Mouse (Mus musculus) CH12.LX (cell line): ENCODE measurements around the gene Abhd2. TPM values are rescaled to one million over a fixed set of nuclear protein-coding genes. Genes with fewer than 3 reads are reported as not detected.
"Not testable (repeated sequence)": the region's sequence is repeated elsewhere in the genome, so short reads cannot be mapped to it uniquely, and the experiment has no call there.

Experiments
- DNase-seq: peaks from one replicate; pipeline ENCODE4 v3.0.0-alpha.2; 2013; ENCODE audit errors: extremely low read depth
- H3K27ac ChIP-seq: 2 replicates; pipeline ENCODE4 v1.5.1; 2012; ENCODE audit warnings: low read depth, mild to moderate bottlenecking, control low read depth, moderate library complexity; ENCODE audit not compliant: insufficient read depth
- H3K27me3 ChIP-seq: replicated peaks from 2 replicates; pipeline ENCODE3; 2012; ENCODE audit warnings: inconsistent platforms
- H3K36me3 ChIP-seq, 2 experiments: replicated peaks in 1 of 2; 2 replicates each; pipeline versions ENCODE3 to v1.6.1; 2012; ENCODE audit warnings: inconsistent platforms in 1 of 2, low read length in 1 of 2, mild to moderate bottlenecking in 1 of 2, mixed read lengths in 1 of 2, moderate library complexity in 1 of 2; ENCODE audit not compliant: control insufficient read depth in 1 of 2, insufficient read depth in 1 of 2
- H3K4me1 ChIP-seq, 2 experiments: 2 replicates each; pipeline ENCODE4 v1.6.1; 2012; ENCODE audit warnings: inconsistent platforms in 1 of 2, moderate library complexity in 1 of 2; ENCODE audit not compliant: insufficient read depth in 2 of 2, control insufficient read depth in 1 of 2
- H3K4me2 ChIP-seq: 2 replicates; pipeline ENCODE4 v1.6.1; 2012; ENCODE audit warnings: low read depth, mild to moderate bottlenecking, control low read depth; ENCODE audit not compliant: poor library complexity, insufficient read depth, severe bottlenecking
- H3K4me3 ChIP-seq, 3 experiments: fragments of 150-350 bp in 1 of 3; sonication (generic) in 1 of 3; replicated peaks in 1 of 3; 2 replicates each; pipeline versions ENCODE3 to v1.5.1; 2011 to 2012; ENCODE audit warnings: low read depth in 2 of 3, low read length in 2 of 3, mild to moderate bottlenecking in 2 of 3, moderate library complexity in 2 of 3, control low read depth in 1 of 3, improper control_type of control experiment in 1 of 3, inconsistent platforms in 1 of 3, mixed read lengths in 1 of 3; ENCODE audit not compliant: poor library complexity in 1 of 3
- H3K79me2 ChIP-seq: replicated peaks from 2 replicates; pipeline ENCODE4 v1.6.1; 2012; ENCODE audit warnings: mild to moderate bottlenecking, moderate library complexity; ENCODE audit not compliant: control insufficient read depth, poor library complexity, insufficient read depth, severe bottlenecking; ENCODE audit errors: extremely low read depth
- H3K9ac ChIP-seq: 2 replicates; pipeline ENCODE4 v1.6.1; 2012; ENCODE audit warnings: low read depth, mild to moderate bottlenecking, control low read depth, moderate library complexity; ENCODE audit not compliant: insufficient read depth
- H3K9me3 ChIP-seq: replicated peaks from 2 replicates; pipeline ENCODE3; 2012; ENCODE audit warnings: low read length, inconsistent platforms, mixed read lengths
- BHLHE40 ChIP-seq: IDR thresholded peaks from 2 replicates; pipeline ENCODE4 v1.6.1; 2011; ENCODE audit warnings: mild to moderate bottlenecking, low read depth, low read length, improper control_type of control experiment
- CHD1 ChIP-seq: IDR thresholded peaks from 2 replicates; pipeline ENCODE4 v1.6.1; 2012; ENCODE audit warnings: low read depth, low read length, improper control_type of control experiment, inconsistent platforms
- CHD2 ChIP-seq: IDR thresholded peaks from 2 replicates; pipeline ENCODE4 v1.6.1; 2011; ENCODE audit warnings: low read length, improper control_type of control experiment
- E2F4 ChIP-seq: IDR thresholded peaks from 2 replicates; pipeline ENCODE4 v1.6.1; 2011; ENCODE audit warnings: low read depth, low read length, improper control_type of control experiment; ENCODE audit not compliant: insufficient replicate concordance
- GABPA ChIP-seq: IDR thresholded peaks from 2 replicates; pipeline ENCODE4 v1.6.1; 2012; ENCODE audit warnings: low read depth, low read length, improper control_type of control experiment, inconsistent platforms; ENCODE audit not compliant: insufficient replicate concordance
- HCFC1 ChIP-seq: IDR thresholded peaks from 2 replicates; pipeline ENCODE4 v1.6.1; 2012; ENCODE audit warnings: low read depth, mild to moderate bottlenecking, inconsistent platforms, low read length, improper control_type of control experiment
- JUN ChIP-seq: IDR thresholded peaks from 2 replicates; pipeline ENCODE4 v1.6.1; 2011; ENCODE audit warnings: low read depth, mild to moderate bottlenecking, low read length, improper control_type of control experiment, moderate library complexity; ENCODE audit not compliant: insufficient read depth
- MAFK ChIP-seq: IDR thresholded peaks from 2 replicates; pipeline ENCODE4 v1.6.1; 2011; ENCODE audit warnings: low read length, improper control_type of control experiment; ENCODE audit not compliant: insufficient replicate concordance
- MAX ChIP-seq: IDR thresholded peaks from 2 replicates; pipeline ENCODE4 v1.6.1; 2011; ENCODE audit warnings: low read length, improper control_type of control experiment
- MAZ ChIP-seq: IDR thresholded peaks from 2 replicates; pipeline ENCODE4 v1.6.1; 2012; ENCODE audit warnings: low read depth, mild to moderate bottlenecking, inconsistent platforms, low read length, improper control_type of control experiment, moderate library complexity
- MXI1 ChIP-seq: IDR thresholded peaks from 2 replicates; pipeline ENCODE4 v1.6.1; 2011; ENCODE audit warnings: mild to moderate bottlenecking, low read depth, low read length, improper control_type of control experiment
- MYC ChIP-seq: IDR thresholded peaks from 2 replicates; pipeline ENCODE4 v1.6.1; 2011; ENCODE audit warnings: low read depth, mild to moderate bottlenecking, improper control_type of control experiment, low read length
- NRF1 ChIP-seq: IDR thresholded peaks from 2 replicates; pipeline ENCODE4 v1.6.1; 2014; ENCODE audit warnings: low read depth, mild to moderate bottlenecking, inconsistent platforms, low read length, improper control_type of control experiment, moderate library complexity
- PAX5 ChIP-seq: IDR thresholded peaks from 2 replicates; pipeline ENCODE4 v1.6.1; 2012; ENCODE audit warnings: low read length, inconsistent platforms, mixed read lengths
- POLR2A ChIP-seq: IDR thresholded peaks from 2 replicates; pipeline ENCODE4 v1.6.1; 2011; ENCODE audit warnings: low read depth, mild to moderate bottlenecking, improper control_type of control experiment, low read length
- POLR2AphosphoS2 ChIP-seq: IDR thresholded peaks from 2 replicates; pipeline ENCODE4 v1.6.1; 2011; ENCODE audit warnings: low read depth, low read length, improper control_type of control experiment
- RAD21 ChIP-seq: IDR thresholded peaks from 2 replicates; pipeline ENCODE4 v1.6.1; 2011; ENCODE audit warnings: low read depth, mild to moderate bottlenecking, low read length, improper control_type of control experiment, moderate library complexity
- SIN3A ChIP-seq: IDR thresholded peaks from 2 replicates; pipeline ENCODE4 v1.6.1; 2012; ENCODE audit warnings: low read length, improper control_type of control experiment, inconsistent platforms
- SMC3 ChIP-seq: IDR thresholded peaks from 2 replicates; pipeline ENCODE4 v1.6.1; 2011; ENCODE audit warnings: low read depth, low read length, improper control_type of control experiment
- UBTF ChIP-seq: IDR thresholded peaks from 2 replicates; pipeline ENCODE4 v1.6.1; 2012; ENCODE audit warnings: low read depth, mild to moderate bottlenecking, inconsistent platforms, low read length, improper control_type of control experiment, moderate library complexity
- USF2 ChIP-seq: conservative IDR thresholded peaks from 2 replicates; pipeline ENCODE4 v1.6.1; 2011; ENCODE audit warnings: low read depth, low read length, improper control_type of control experiment
- ZC3H11A ChIP-seq: IDR thresholded peaks from 2 replicates; pipeline ENCODE4 v1.6.1; 2012; ENCODE audit warnings: low read depth, mild to moderate bottlenecking, inconsistent platforms, low read length, improper control_type of control experiment
- ZKSCAN1 ChIP-seq: IDR thresholded peaks from 2 replicates; pipeline ENCODE4 v1.6.1; 2012; ENCODE audit warnings: low read depth, inconsistent platforms, low read length, improper control_type of control experiment, borderline replicate concordance
- ZNF384 ChIP-seq: IDR thresholded peaks from 2 replicates; pipeline ENCODE4 v1.6.1; 2012; ENCODE audit warnings: low read depth, low read length, improper control_type of control experiment, inconsistent platforms
- dilution Hi-C: fragments of 300-500 bp; cut with MboI; formaldehyde crosslinking; loops from 2 replicates; pipeline ENCODE4 v1.14.3; 2020; ENCODE audit warnings: low sequenced_read_pairs; ENCODE audit not compliant: extremely low pct_unique_long_range_greater_than_20kb, extremely low pct_ligation_motif_present
- in situ Hi-C: fragments of 300-500 bp; cut with MboI; formaldehyde crosslinking; loops from 3 replicates; pipeline ENCODE4 v1.14.3; 2019; ENCODE audit warnings: low sequenced_read_pairs, low pct_ligation_motif_present, low pct_unique_long_range_greater_than_20kb, mixed read lengths
- polyA plus RNA-seq: library from polyadenylated mRNA; unstranded; fragments of >175 nt; gene quantifications from 2 replicates; pipeline ENCODE4 v1.2.1, GENCODE M21; 2012; ENCODE audit warnings: low read depth; ENCODE audit not compliant: insufficient read length
- total RNA-seq, 2 experiments: library from RNA; depleted of rRNA; stranded (reverse); fragments of 300-350 nt in 1 of 2; fragments of >200 nt in 1 of 2; gene quantifications; 2 replicates each; pipeline ENCODE4 v1.2.3; 2012 to 2014

The Abhd2 gene
- total and polyA plus RNA-seq, 3 experiments = 6.0 to 15.4 (median 9.9) TPM

- H3K9me3 ChIP-seq = no peaks in the 10 kb centered on the region
- no peak overlapping the region for H3K27ac ChIP-seq
- DNase-seq = no peak
- no peaks in the 10 kb centered on the region for H3K27me3 ChIP-seq
- dilution Hi-C loops = no loop called here
- peaks cover 15% of the 10 kb centered on the region for H3K79me2 ChIP-seq
- H3K36me3 ChIP-seq = peaks cover 0 to 33% of the 10 kb centered on the region in 2 experiments
- in situ Hi-C loops = no loop called here
- H3K9ac ChIP-seq = no peak overlapping the region
- H3K4me3 ChIP-seq = no peak overlapping the region
- no peak overlapping the region for H3K4me2 ChIP-seq
- TF ChIP-seq POLR2AphosphoS2 = no peak
- no peak for TF ChIP-seq MAX
- no peak for TF ChIP-seq PAX5
- no peak for TF ChIP-seq CHD2
- TF ChIP-seq BHLHE40 = no peak
- TF ChIP-seq MAZ = no peak
- TF ChIP-seq JUN = no peak
- no peak for TF ChIP-seq MYC
- no peak for TF ChIP-seq RAD21
- no peak for TF ChIP-seq ZC3H11A
- peaks cover 14 to 65% of the 10 kb centered on the region in 2 experiments for H3K4me1 ChIP-seq
These were observed 10.1 kb downstream of the Abhd2 start for GRCm38 (mm10) chr7:79282883-79283670.

DNA sequence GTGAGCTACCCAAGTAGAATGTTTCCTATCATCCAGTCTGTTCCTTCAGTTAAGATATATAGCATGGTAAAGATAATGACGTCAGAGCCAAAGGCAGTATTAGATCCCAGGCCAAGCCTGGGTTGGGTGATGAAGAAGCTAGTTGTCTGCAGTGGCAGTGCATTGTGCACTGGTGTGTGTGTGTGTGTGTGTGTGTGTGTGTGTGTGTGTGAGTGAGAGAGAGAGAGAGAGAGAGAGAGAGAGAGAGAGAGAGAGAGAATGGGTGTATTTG is 10.6 kb downstream of the Abhd2 start:
- DNase-seq, H3K9me3 ChIP-seq, in situ Hi-C loops, dilution Hi-C loops, H3K4me3 ChIP-seq, H3K27me3 ChIP-seq, H3K4me2 ChIP-seq, H3K9ac ChIP-seq, H3K27ac ChIP-seq: not testable (repeated sequence)
- Histone ChIP-seq H3K4me1 (peaks cover 14 to 65% of the 10 kb centered on the region in 2 experiments), H3K36me3 (peaks cover 0 to 30% of the 10 kb centered on the region in 2 experiments), H3K79me2 (peaks cover 15% of the 10 kb centered on the region)

- Histone ChIP-seq H3K9ac (no peak overlapping the region), H3K4me3 (no peak overlapping the region), H3K27ac (no peak overlapping the region), H3K27me3 (no peaks in the 10 kb centered on the region), H3K36me3 (peaks cover 0 to 30% of the 10 kb centered on the region in 2 experiments), H3K4me2 (no peak overlapping the region), H3K4me1 (peaks cover 12 to 64% of the 10 kb centered on the region in 2 experiments), H3K79me2 (peaks cover 12% of the 10 kb centered on the region), H3K9me3 (no peaks in the 10 kb centered on the region)
- in situ Hi-C loops (no loop called here), dilution Hi-C loops (no loop called here)
- no peak for TF ChIP-seq CHD1
- TF ChIP-seq SIN3A = no peak
- no peak for TF ChIP-seq ZC3H11A
- TF ChIP-seq PAX5 = no peak
- TF ChIP-seq ZKSCAN1 = no peak
- no peak for TF ChIP-seq RAD21
- no peak for TF ChIP-seq NRF1
- no peak for TF ChIP-seq MXI1
- no peak for TF ChIP-seq GABPA
- TF ChIP-seq HCFC1 = no peak
- no peak for TF ChIP-seq SMC3
- TF ChIP-seq USF2 = no peak
- no peak for TF ChIP-seq BHLHE40
- TF ChIP-seq CHD2 = no peak
- no peak for TF ChIP-seq POLR2A
- no peak for TF ChIP-seq MAFK
- no peak for TF ChIP-seq E2F4
- TF ChIP-seq ZNF384 = no peak
- no peak for TF ChIP-seq JUN
- no peak for TF ChIP-seq UBTF
- DNase-seq = no peak
These were observed 11.3 kb downstream of the Abhd2 start for GRCm38 (mm10) chr7:79284160-79284888.
